28 mouse cellular contexts compared by ENCODE assay signal in the genomic region with DNA sequence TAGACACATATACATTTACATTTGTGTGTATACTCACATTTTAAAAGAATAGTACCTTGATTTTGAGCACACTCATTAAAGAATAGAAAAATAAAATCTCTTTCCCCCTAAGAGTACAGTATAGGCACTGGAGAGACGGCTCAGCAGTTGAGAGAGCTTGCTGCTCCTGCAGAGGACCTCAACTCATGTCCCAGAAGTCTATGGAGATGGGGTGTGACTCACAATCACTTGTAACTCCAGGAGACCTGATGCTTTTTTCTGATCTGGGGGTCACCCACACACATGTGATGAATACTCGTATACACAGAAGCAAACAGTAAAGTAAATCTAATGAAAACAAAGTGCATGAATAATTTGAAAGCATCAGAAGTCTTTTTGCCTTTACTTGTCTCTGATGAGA.
"Had no signal": no experiment of that assay in that cellular context is flagged by ENCODE, and none has a peak within 500 bp of the region (broad histone marks: within the 10 kb centered on the region; RNA-seq: fewer than 3 reads in every experiment).

No protein-coding gene starts in this region.

- H3K4me2 ChIP-seq: embryonic facial prominence, embryonic 12.5 days; embryonic facial prominence, embryonic 13.5 days; embryonic facial prominence, embryonic 15.5 days; forebrain, embryonic 12.5 days; forebrain, embryonic 13.5 days; forebrain, embryonic 15.5 days had no signal

- H3K9ac ChIP-seq: embryonic facial prominence, embryonic 12.5 days; embryonic facial prominence, embryonic 13.5 days; embryonic facial prominence, embryonic 15.5 days; forebrain, embryonic 12.5 days; forebrain, embryonic 13.5 days; forebrain, embryonic 15.5 days; forebrain, postnatal 0 days had no signal

- H3K36me3 ChIP-seq: embryonic facial prominence, embryonic 10.5 days; embryonic facial prominence, embryonic 12.5 days; embryonic facial prominence, embryonic 13.5 days; embryonic facial prominence, embryonic 15.5 days; forebrain, embryonic 10.5 days; forebrain, embryonic 12.5 days; forebrain, embryonic 15.5 days had no signal

- DNase-seq: cerebellum, adult 18-20 months; cerebellum, adult 2 months; cerebellum, adult 8-10 months; cerebellum, adult 9-10 months; cerebellum, adult 9-11 months; cerebellum, postnatal 10 days; cerebellum, postnatal 14 days; cerebellum, postnatal 25 days; cerebellum, postnatal 36 days; embryo, embryonic 11 days; forebrain, postnatal 0 days; gastrocnemius, adult 2 months; gastrocnemius, postnatal 10 days; gastrocnemius, postnatal 14 days; gastrocnemius, postnatal 25 days; gastrocnemius, postnatal 36 days; heart, adult 18-20 months had no signal

- ATAC-seq: forebrain, embryonic 13.5 days; forebrain, embryonic 14.5 days; forebrain, embryonic 15.5 days; forebrain, embryonic 16.5 days; forebrain, postnatal 0 days had no signal

- H3K27ac ChIP-seq: embryonic facial prominence, embryonic 10.5 days; embryonic facial prominence, embryonic 12.5 days; embryonic facial prominence, embryonic 13.5 days; embryonic facial prominence, embryonic 15.5 days; forebrain, embryonic 10.5 days; forebrain, embryonic 12.5 days; forebrain, embryonic 13.5 days; forebrain, embryonic 15.5 days; gastrocnemius, adult 2 months had no signal

- H3K4me1 ChIP-seq: forebrain, embryonic 13.5 days; forebrain, embryonic 15.5 days had no signal

- H3K9me3 ChIP-seq: embryonic facial prominence, embryonic 12.5 days; embryonic facial prominence, embryonic 13.5 days; embryonic facial prominence, embryonic 15.5 days; forebrain, embryonic 10.5 days; forebrain, embryonic 12.5 days; forebrain, embryonic 13.5 days; forebrain, embryonic 15.5 days had no signal

- H3K4me3 ChIP-seq: embryonic facial prominence, embryonic 10.5 days; embryonic facial prominence, embryonic 12.5 days; embryonic facial prominence, embryonic 13.5 days; embryonic facial prominence, embryonic 15.5 days; erythroblast, embryonic 14.5 days; forebrain, embryonic 10.5 days; forebrain, embryonic 12.5 days; forebrain, embryonic 13.5 days; forebrain, embryonic 15.5 days; gastrocnemius, adult 2 months had no signal

- H3K27me3 ChIP-seq: embryonic facial prominence, embryonic 12.5 days; embryonic facial prominence, embryonic 13.5 days; embryonic facial prominence, embryonic 15.5 days; forebrain, embryonic 12.5 days; forebrain, embryonic 13.5 days; forebrain, embryonic 15.5 days had no signal
